Mouse (Mus musculus): Measurements from ENCODE around the gene Ranbp10. TPM values are rescaled to one million over a fixed set of nuclear protein-coding genes. Genes with fewer than 3 reads are reported as not detected.

Ranbp10 gene
- polyA plus RNA-seq, 1 experiment from 2014 or later = 14.6 TPM

- H3K9me3 ChIP-seq = no peaks in the 10 kb centered on the region
- H3K27me3 ChIP-seq = no peaks in the 10 kb centered on the region
- H3K9ac ChIP-seq = no peak overlapping the region
- no peak overlapping the region for H3K4me3 ChIP-seq (replicated peaks)
- H3K4me2 ChIP-seq = no peak overlapping the region
- ATAC-seq (ENCODE audit: low FRiP score) = no peak
- H3K4me1 ChIP-seq = peaks cover 8% of the 10 kb centered on the region
- 89% methylated on average over 1 of the region's 1 CpGs for WGBS
- peaks cover 57% of the 10 kb centered on the region for H3K36me3 ChIP-seq (replicated peaks)
- H3K27ac ChIP-seq = no peak overlapping the region
Observed at GRCm38 (mm10) chr8:105820925-105821324, 6.2 kb downstream of the Ranbp10 start.

GRCm38 (mm10) chr8:105819659-105820058 lies 7.5 kb downstream of the Ranbp10 start:
- Histone ChIP-seq H3K4me3 (replicated peaks) (no peak overlapping the region), H3K9me3 (no peaks in the 10 kb centered on the region), H3K36me3 (replicated peaks) (peaks cover 46% of the 10 kb centered on the region), H3K9ac (no peak overlapping the region), H3K27ac (no peak overlapping the region), H3K4me1 (no peaks in the 10 kb centered on the region), H3K27me3 (no peaks in the 10 kb centered on the region), H3K4me2 (no peak overlapping the region)
- 96% methylated on average over 3 of the region's 3 CpGs for WGBS
- ATAC-seq (ENCODE audit: low FRiP score) = no peak

- peaks cover 31% of the 10 kb centered on the region for H3K36me3 ChIP-seq (replicated peaks)
Observed at GRCm38 (mm10) chr8:105813241-105813640, 13.9 kb downstream of the Ranbp10 start.

GRCm38 (mm10) chr8:105812511-105812910 lies 14.6 kb downstream of the Ranbp10 start:
- Histone ChIP-seq H3K4me3 (replicated peaks) (no peak overlapping the region), H3K27me3 (no peaks in the 10 kb centered on the region), H3K36me3 (replicated peaks) (peaks cover 31% of the 10 kb centered on the region), H3K4me2 (no peak overlapping the region), H3K9ac (no peak overlapping the region), H3K4me1 (no peaks in the 10 kb centered on the region), H3K9me3 (no peaks in the 10 kb centered on the region), H3K27ac (no peak overlapping the region)
- ATAC-seq (ENCODE audit: low FRiP score) = no peak
- whole genome bisulfite sequencing = 89% methylated on average over 5 of the region's 5 CpGs

More at GRCm38 (mm10) chr8:105813241-105813640, 13.9 kb downstream of the Ranbp10 start:
- Histone ChIP-seq H3K27me3 (no peaks in the 10 kb centered on the region), H3K27ac (no peak overlapping the region), H3K4me1 (no peaks in the 10 kb centered on the region), H3K9ac (no peak overlapping the region), H3K9me3 (no peaks in the 10 kb centered on the region), H3K4me3 (replicated peaks) (no peak overlapping the region), H3K4me2 (no peak overlapping the region)
- no peak for ATAC-seq (ENCODE audit: low FRiP score)
- 96% methylated on average over 6 of the region's 6 CpGs for WGBS

- Histone ChIP-seq H3K27ac (no peak overlapping the region), H3K4me1 (no peaks in the 10 kb centered on the region), H3K9ac (no peak overlapping the region), H3K9me3 (no peaks in the 10 kb centered on the region), H3K4me3 (replicated peaks) (no peak overlapping the region), H3K4me2 (no peak overlapping the region), H3K36me3 (replicated peaks) (peaks cover 31% of the 10 kb centered on the region), H3K27me3 (no peaks in the 10 kb centered on the region)
- no peak for ATAC-seq (ENCODE audit: low FRiP score)
- 85% methylated on average over 3 of the region's 3 CpGs for WGBS
Observed at GRCm38 (mm10) chr8:105811543-105811942, 15.6 kb downstream of the Ranbp10 start.

GRCm38 (mm10) chr8:105811061-105811460 lies 16.1 kb downstream of the Ranbp10 start:
- no peak overlapping the region for H3K4me2 ChIP-seq
- WGBS = 94% methylated on average over 10 of the region's 10 CpGs
- H3K4me3 ChIP-seq (replicated peaks) = no peak overlapping the region
- H3K27me3 ChIP-seq = no peaks in the 10 kb centered on the region
- peaks cover 31% of the 10 kb centered on the region for H3K36me3 ChIP-seq (replicated peaks)
- H3K9me3 ChIP-seq = no peaks in the 10 kb centered on the region
- ATAC-seq (ENCODE audit: low FRiP score) = no peak
- no peaks in the 10 kb centered on the region for H3K4me1 ChIP-seq
- no peak overlapping the region for H3K27ac ChIP-seq
- no peak overlapping the region for H3K9ac ChIP-seq

- whole genome bisulfite sequencing = 92% methylated on average over 6 of the region's 6 CpGs
- H3K27ac ChIP-seq = no peak overlapping the region
- ATAC-seq (ENCODE audit: low FRiP score) = no peak
Observed at GRCm38 (mm10) chr8:105810245-105810786, 16.8 kb downstream of the Ranbp10 start.

GRCm38 (mm10) chr8:105808480-105808879 lies 18.7 kb downstream of the Ranbp10 start:
- no peak overlapping the region for H3K4me3 ChIP-seq (replicated peaks)

More at GRCm38 (mm10) chr8:105810245-105810786, 16.8 kb downstream of the Ranbp10 start:
- H3K4me3 ChIP-seq (replicated peaks) = no peak overlapping the region
- no peaks in the 10 kb centered on the region for H3K9me3 ChIP-seq
- no peak overlapping the region for H3K4me2 ChIP-seq
- no peak overlapping the region for H3K9ac ChIP-seq
- no peaks in the 10 kb centered on the region for H3K4me1 ChIP-seq
- peaks cover 35% of the 10 kb centered on the region for H3K36me3 ChIP-seq (replicated peaks)
- no peaks in the 10 kb centered on the region for H3K27me3 ChIP-seq

GRCm38 (mm10) chr8:105807766-105808165 lies 19.4 kb downstream of the Ranbp10 start:
- Histone ChIP-seq H3K4me3 (replicated peaks) (no peak overlapping the region), H3K4me2 (no peak overlapping the region), H3K9ac (no peak overlapping the region), H3K36me3 (replicated peaks) (peaks cover 41% of the 10 kb centered on the region), H3K4me1 (no peaks in the 10 kb centered on the region), H3K9me3 (no peaks in the 10 kb centered on the region), H3K27me3 (no peaks in the 10 kb centered on the region), H3K27ac (no peak overlapping the region)
- 88% methylated on average over 5 of the region's 5 CpGs for WGBS
- no peak for ATAC-seq (ENCODE audit: low FRiP score)

More at GRCm38 (mm10) chr8:105808480-105808879, 18.7 kb downstream of the Ranbp10 start:
- Histone ChIP-seq H3K27ac (no peak overlapping the region), H3K27me3 (no peaks in the 10 kb centered on the region), H3K4me2 (no peak overlapping the region), H3K4me1 (no peaks in the 10 kb centered on the region), H3K36me3 (replicated peaks) (peaks cover 41% of the 10 kb centered on the region), H3K9me3 (no peaks in the 10 kb centered on the region), H3K9ac (no peak overlapping the region)
- no peak for ATAC-seq (ENCODE audit: low FRiP score)
- 97% methylated on average over 2 of the region's 2 CpGs for WGBS

- H3K9me3 ChIP-seq = no peaks in the 10 kb centered on the region
- 89% methylated on average over 1 of the region's 1 CpGs for WGBS
- H3K27me3 ChIP-seq = no peaks in the 10 kb centered on the region
- no peak overlapping the region for H3K9ac ChIP-seq
- no peaks in the 10 kb centered on the region for H3K4me1 ChIP-seq
- no peak overlapping the region for H3K4me2 ChIP-seq
- no peak overlapping the region for H3K4me3 ChIP-seq (replicated peaks)
- no peak for ATAC-seq (ENCODE audit: low FRiP score)
- H3K36me3 ChIP-seq (replicated peaks) = peaks cover 27% of the 10 kb centered on the region
- H3K27ac ChIP-seq = no peak overlapping the region
Observed at GRCm38 (mm10) chr8:105805964-105806363, 21.2 kb downstream of the Ranbp10 start.

GRCm38 (mm10) chr8:105805346-105805745 lies 21.8 kb downstream of the Ranbp10 start:
- no peak overlapping the region for H3K4me2 ChIP-seq
- H3K36me3 ChIP-seq (replicated peaks) = peaks cover 23% of the 10 kb centered on the region
- WGBS = 82% methylated on average over 3 of the region's 3 CpGs
- no peak overlapping the region for H3K9ac ChIP-seq
- H3K27me3 ChIP-seq = no peaks in the 10 kb centered on the region
- H3K9me3 ChIP-seq = no peaks in the 10 kb centered on the region
- ATAC-seq (ENCODE audit: low FRiP score) = no peak
- no peak overlapping the region for H3K27ac ChIP-seq
- H3K4me3 ChIP-seq (replicated peaks) = no peak overlapping the region
- H3K4me1 ChIP-seq = no peaks in the 10 kb centered on the region

GRCm38 (mm10) chr8:105804797-105805196 lies 22.4 kb downstream of the Ranbp10 start:
- H3K4me2 ChIP-seq = no peak overlapping the region
- H3K9me3 ChIP-seq = no peaks in the 10 kb centered on the region
- H3K4me1 ChIP-seq = no peaks in the 10 kb centered on the region
- H3K4me3 ChIP-seq (replicated peaks) = no peak overlapping the region
- H3K27me3 ChIP-seq = no peaks in the 10 kb centered on the region
- no peak overlapping the region for H3K9ac ChIP-seq
- peaks cover 21% of the 10 kb centered on the region for H3K36me3 ChIP-seq (replicated peaks)
- WGBS = 95% methylated on average over 7 of the region's 7 CpGs
- no peak for ATAC-seq (ENCODE audit: low FRiP score)
- no peak overlapping the region for H3K27ac ChIP-seq

- Histone ChIP-seq H3K27ac (peak overlapping the region; percentile 32; the same call in 1 of the 2 replicates), H3K9ac (no peak overlapping the region), H3K4me2 (no peak overlapping the region), H3K4me3 (replicated peaks) (no peak overlapping the region), H3K9me3 (no peaks in the 10 kb centered on the region), H3K27me3 (no peaks in the 10 kb centered on the region), H3K4me1 (peaks cover 8% of the 10 kb centered on the region; the same call in 1 of the 2 replicates), H3K36me3 (replicated peaks) (peaks cover 16% of the 10 kb centered on the region)
- 90% methylated on average over 6 of the region's 6 CpGs for WGBS
- ATAC-seq (ENCODE audit: low FRiP score) = no peak
Observed at GRCm38 (mm10) chr8:105801153-105801904, 25.8 kb downstream of the Ranbp10 start.
